Mouse (Mus musculus): ENCODE measurements at regions not wholly inside any gene's neighbourhood (a gene's known extent, or its start where the extent isn't known, plus 50 kb on each side); places are given as distances from the start of the nearest gene placed in this dataset.

- DNase-seq, result peak; percentile 5 to 68
Measured at GRCm38 (mm10) chr5:131377136-131377535, 68.8 kb upstream of the Galnt17 start.

GRCm38 (mm10) chr5:131371341-131372134, 63.2 kb upstream of the Galnt17 start:
- peak; percentile 17 to 39 for DNase-seq

- no peak for DNase-seq
Measured at GRCm38 (mm10) chr5:131367461-131367860, 59.2 kb upstream of the Galnt17 start.

- DNase-seq, result no peak
Measured at GRCm38 (mm10) chr5:131359831-131360230, 51.5 kb upstream of the Galnt17 start.

All from lung, postnatal 4 days (tissue).